Mouse (Mus musculus): ENCODE data around the gene Synpo2l.

GRCm38 (mm10) chr14:20700362-20700761 is 32.2 kb upstream of the Synpo2l start:
- TF ChIP-seq POLR2A (IDR thresholded peaks at IDR 0.05; ENCODE audit: extremely low read depth, insufficient read depth, low read length) (no peak), CTCF (IDR thresholded peaks at IDR 0.05; ENCODE audit: extremely low read depth, insufficient read depth, low read length) (no peak)
